Mouse (Mus musculus) erythroblast, embryonic 14.5 days (primary cell): ENCODE results near the gene Abca4.

Experiments used
- GATA1 ChIP-seq: IDR thresholded peaks from 2 replicates; pipeline ENCODE4 v1.6.1; 2012; ENCODE audit warnings: low read length, inconsistent platforms, mixed read lengths
- TAL1 ChIP-seq: IDR thresholded peaks from 3 replicates; pipeline ENCODE4 v1.6.1; 2012; ENCODE audit warnings: low read length, inconsistent platforms, mixed read lengths

DNA sequence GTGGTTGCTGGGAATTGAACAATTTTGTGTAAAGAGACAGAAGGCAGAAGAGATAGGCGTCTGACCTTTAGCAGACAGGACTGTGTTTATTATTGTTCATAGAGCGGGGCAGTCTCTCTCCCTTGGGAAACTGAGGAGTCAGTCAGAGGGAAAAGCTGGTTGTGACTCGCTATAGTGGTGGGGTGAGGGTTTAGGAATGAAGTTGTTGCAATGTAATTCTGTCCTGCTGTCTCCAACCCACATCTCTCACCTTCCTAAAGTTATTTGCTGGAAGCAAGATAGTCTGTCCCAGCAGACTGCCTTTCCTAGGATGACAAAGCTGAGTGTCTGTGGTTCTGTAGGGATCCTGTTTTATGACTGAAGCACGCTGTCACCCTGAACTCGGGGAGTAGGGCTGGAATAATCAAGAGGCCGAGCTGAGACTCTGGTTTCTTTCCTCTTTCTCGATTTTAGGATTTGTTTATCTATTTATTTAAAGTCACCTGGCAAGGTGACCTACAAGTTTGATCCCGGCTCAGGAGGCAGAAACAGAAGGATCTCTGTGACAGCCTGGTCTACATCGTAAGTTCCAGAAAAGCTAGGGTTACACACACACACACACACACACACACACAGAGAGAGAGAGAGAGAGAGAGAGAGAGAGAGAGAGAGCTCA lies 159.6 kb downstream of the Abca4 start:
- TF ChIP-seq GATA1 = no peak
- TF ChIP-seq TAL1 = no peak
